Mouse (Mus musculus): ENCODE results near the gene Nkg7. TPM values are rescaled to one million over a fixed set of nuclear protein-coding genes. Genes with fewer than 3 reads are reported as not detected.

Gene Nkg7
- polyA plus RNA-seq, 1 experiment = 23.8 TPM

GRCm38 (mm10) chr7:43443126-43443916 is 6.4 kb downstream of the Nkg7 start:
- peak; percentile 67 for DNase-seq (ENCODE audit: low read depth, low spot score)
- under 1% methylated on average over 36 of the region's 36 CpGs for WGBS

GRCm38 (mm10) chr7:43443917-43444293 is 7.0 kb downstream of the Nkg7 start, which contains the start of the genes Etfb and Gm45233:
TSS of gene Etfb (plus strand) at chr7:43444083.
TSS of gene Gm45233 (plus strand) at chr7:43444128.
- DNase-seq (ENCODE audit: low read depth, low spot score) = peak; percentile 76
- WGBS = under 1% methylated on average over 27 of the region's 27 CpGs

GRCm38 (mm10) chr7:43447801-43448200 is 10.9 kb downstream of the Nkg7 start:
- 23% methylated on average over 4 of the region's 4 CpGs for whole genome bisulfite sequencing
- no peak for DNase-seq (ENCODE audit: low read depth, low spot score)

- DNase-seq (ENCODE audit: low read depth, low spot score) = no peak
- 49% methylated on average over 2 of the region's 3 CpGs for WGBS
These were observed 11.4 kb downstream of the Nkg7 start for GRCm38 (mm10) chr7:43448246-43448645.

GRCm38 (mm10) chr7:43449811-43450210 is 12.9 kb downstream of the Nkg7 start:
- 95% methylated on average over 2 of the region's 2 CpGs for WGBS
- DNase-seq (ENCODE audit: low read depth, low spot score) = no peak

GRCm38 (mm10) chr7:43451726-43452125 is 14.9 kb downstream of the Nkg7 start:
- 77% methylated on average over 11 of the region's 11 CpGs for WGBS
- no peak for DNase-seq (ENCODE audit: low read depth, low spot score)

- no peak for DNase-seq (ENCODE audit: low read depth, low spot score)
- 47% methylated on average over 4 of the region's 4 CpGs for WGBS
These were observed 15.7 kb downstream of the Nkg7 start for GRCm38 (mm10) chr7:43452609-43453008.

- 34% methylated on average over 14 of the region's 14 CpGs for WGBS
- DNase-seq (ENCODE audit: low read depth, low spot score) = peak; percentile 62
These were observed 16.9 kb downstream of the Nkg7 start for GRCm38 (mm10) chr7:43453599-43454355.

GRCm38 (mm10) chr7:43454371-43454770 is 17.5 kb downstream of the Nkg7 start:
- 57% methylated on average over 6 of the region's 6 CpGs for WGBS
- DNase-seq (ENCODE audit: low read depth, low spot score) = no peak

- 44% methylated on average over 4 of the region's 4 CpGs for WGBS
- no peak for DNase-seq (ENCODE audit: low read depth, low spot score)
These were observed 26.0 kb downstream of the Nkg7 start, which contains the start of gene Vsig10l for GRCm38 (mm10) chr7:43462851-43463250. TSS of gene Vsig10l (plus strand) at chr7:43463151.

- WGBS = 81% methylated on average over 7 of the region's 7 CpGs
- no peak for DNase-seq (ENCODE audit: low read depth, low spot score)
These were observed 27.1 kb downstream of the Nkg7 start for GRCm38 (mm10) chr7:43463976-43464375.

GRCm38 (mm10) chr7:43464864-43465343 is 28.0 kb downstream of the Nkg7 start:
- WGBS = 8% methylated on average over 35 of the region's 35 CpGs

GRCm38 (mm10) chr7:43465344-43466098 is 28.6 kb downstream of the Nkg7 start:
- DNase-seq (ENCODE audit: low read depth, low spot score) = peak; percentile 71
- under 1% methylated on average over 33 of the region's 33 CpGs for WGBS

More at GRCm38 (mm10) chr7:43464864-43465343, 28.0 kb downstream of the Nkg7 start:
- no peak for DNase-seq (ENCODE audit: low read depth, low spot score)

- WGBS = under 1% methylated on average over 33 of the region's 33 CpGs
- DNase-seq (ENCODE audit: low read depth, low spot score) = peak; percentile 45
These were observed 29.3 kb downstream of the Nkg7 start for GRCm38 (mm10) chr7:43466099-43466694.

- 54% methylated on average over 8 of the region's 8 CpGs for WGBS
These were observed 33.5 kb downstream of the Nkg7 start for GRCm38 (mm10) chr7:43470373-43470772.

GRCm38 (mm10) chr7:43475706-43476105 is 38.8 kb downstream of the Nkg7 start:
- WGBS = 8% methylated on average over 23 of the region's 23 CpGs
- no peak for DNase-seq (ENCODE audit: low read depth, low spot score)

More at GRCm38 (mm10) chr7:43470373-43470772, 33.5 kb downstream of the Nkg7 start:
- DNase-seq (ENCODE audit: low read depth, low spot score) = no peak

GRCm38 (mm10) chr7:43476376-43476775 is 39.5 kb downstream of the Nkg7 start:
- DNase-seq (ENCODE audit: low read depth, low spot score) = no peak
- WGBS = 7% methylated on average over 13 of the region's 13 CpGs

- DNase-seq (ENCODE audit: low read depth, low spot score) = no peak
- whole genome bisulfite sequencing = 62% methylated on average over 3 of the region's 3 CpGs
These were observed 44.3 kb downstream of the Nkg7 start for GRCm38 (mm10) chr7:43481191-43481590.

GRCm38 (mm10) chr7:43482090-43482716 is 45.3 kb downstream of the Nkg7 start:
- WGBS = 65% methylated on average over 8 of the region's 8 CpGs
- DNase-seq (ENCODE audit: low read depth, low spot score) = no peak

Data from large intestine, adult 2 months (tissue).